Mouse (Mus musculus) intestine, embryonic 14.5 days (tissue): ENCODE measurements around the gene Meis1. TPM values are rescaled to one million over a fixed set of nuclear protein-coding genes. Genes with fewer than 3 reads are reported as not detected.
A peak's percentile ranks its signal among the peaks of the same experiment; 100 is the strongest.

ENCODE experiments used
- ATAC-seq: fragments of 200-750 bp; cut with Nextera tagmentation; replicated peaks from 2 replicates; pipeline ENCODE4 v1.8.0; 2017; ENCODE audit warnings: low read depth, moderate number of reproducible peaks, moderate TSS enrichment, moderate library complexity; ENCODE audit not compliant: low FRiP score, low TSS enrichment
- DNase-seq: peaks from one replicate; pipeline ENCODE4 v3.0.0-alpha.2; 2018; ENCODE audit warnings: low spot score
- H3K27ac ChIP-seq: fragments of 300-500 bp; sonication (generic); 2 replicates; pipeline ENCODE4 v1.5.1; 2014; ENCODE audit warnings: low read depth, mild to moderate bottlenecking, control low read depth
- H3K27me3 ChIP-seq: fragments of 300-500 bp; sonication (generic); replicated peaks from 2 replicates; pipeline ENCODE4 v1.6.1; 2014; ENCODE audit warnings: low read length, control low read depth; ENCODE audit not compliant: control insufficient read depth, insufficient read depth
- H3K36me3 ChIP-seq: fragments of 300-500 bp; sonication (generic); 2 replicates; pipeline ENCODE4 v1.6.1; 2014; ENCODE audit warnings: low read length, control low read depth; ENCODE audit not compliant: control insufficient read depth, insufficient read depth
- H3K4me1 ChIP-seq: fragments of 300-500 bp; sonication (generic); replicated peaks from 2 replicates; pipeline ENCODE4 v1.6.1; 2014; ENCODE audit warnings: low read length, control low read depth, mixed read lengths; ENCODE audit not compliant: control insufficient read depth, insufficient read depth
- H3K4me2 ChIP-seq: fragments of 300-500 bp; sonication (generic); 2 replicates; pipeline ENCODE4 v1.6.1; 2014; ENCODE audit warnings: low read length
- H3K4me3 ChIP-seq: fragments of 300-500 bp; sonication (generic); 2 replicates; pipeline ENCODE4 v1.5.1; 2014; ENCODE audit warnings: low read depth, low read length, control low read depth, mixed read lengths
- H3K9ac ChIP-seq: fragments of 300-500 bp; sonication (generic); 2 replicates; pipeline ENCODE4 v1.6.1; 2014; ENCODE audit warnings: mild to moderate bottlenecking, low read length
- H3K9me3 ChIP-seq: fragments of 300-500 bp; sonication (generic); 2 replicates; pipeline ENCODE4 v1.6.1; 2016; ENCODE audit warnings: low read length, control low read depth; ENCODE audit not compliant: control insufficient read depth
- WGBS: fragments of 180-500 bp; shearing (Covaris S2); extraction: QIAGEN DNeasy Blood & Tissue Kit; methylation state at CpG from one replicate; pipeline ENCODE4 v1.1.7; 2014; 5-methylcytosine and 5-hydroxymethylcytosine counted together
- polyA plus RNA-seq: library from polyadenylated mRNA; unstranded; fragments of >200 nt; fragmentation: Nextera tagmentation; extraction: Ambion mirVana; gene quantifications from 2 replicates; pipeline ENCODE4 v1.2.1, GENCODE M21; 2014

Meis1 gene
- polyA plus RNA-seq, 1 experiment from 2014 or later = 133 TPM

GRCm38 (mm10) chr11:19023356-19023755, 4.6 kb upstream of the Meis1 start:
- Histone ChIP-seq H3K9ac (no peak overlapping the region), H3K4me3 (no peak overlapping the region), H3K27me3 (no peaks in the 10 kb centered on the region), H3K27ac (peak overlapping the region; percentile 9; the same call in 1 of the 2 replicates), H3K9me3 (no peaks in the 10 kb centered on the region), H3K4me1 (peaks cover 38% of the 10 kb centered on the region), H3K36me3 (no peaks in the 10 kb centered on the region), H3K4me2 (peak overlapping the region; percentile 6; the same call in 1 of the 2 replicates)
- 18% methylated on average over 5 of the region's 5 CpGs for WGBS
- ATAC-seq = no peak
- DNase-seq = no peak

GRCm38 (mm10) chr11:19022576-19022975, 3.8 kb upstream of the Meis1 start:
- DNase-seq = peak; percentile 62
- 16% methylated on average over 2 of the region's 2 CpGs for WGBS

DNA sequence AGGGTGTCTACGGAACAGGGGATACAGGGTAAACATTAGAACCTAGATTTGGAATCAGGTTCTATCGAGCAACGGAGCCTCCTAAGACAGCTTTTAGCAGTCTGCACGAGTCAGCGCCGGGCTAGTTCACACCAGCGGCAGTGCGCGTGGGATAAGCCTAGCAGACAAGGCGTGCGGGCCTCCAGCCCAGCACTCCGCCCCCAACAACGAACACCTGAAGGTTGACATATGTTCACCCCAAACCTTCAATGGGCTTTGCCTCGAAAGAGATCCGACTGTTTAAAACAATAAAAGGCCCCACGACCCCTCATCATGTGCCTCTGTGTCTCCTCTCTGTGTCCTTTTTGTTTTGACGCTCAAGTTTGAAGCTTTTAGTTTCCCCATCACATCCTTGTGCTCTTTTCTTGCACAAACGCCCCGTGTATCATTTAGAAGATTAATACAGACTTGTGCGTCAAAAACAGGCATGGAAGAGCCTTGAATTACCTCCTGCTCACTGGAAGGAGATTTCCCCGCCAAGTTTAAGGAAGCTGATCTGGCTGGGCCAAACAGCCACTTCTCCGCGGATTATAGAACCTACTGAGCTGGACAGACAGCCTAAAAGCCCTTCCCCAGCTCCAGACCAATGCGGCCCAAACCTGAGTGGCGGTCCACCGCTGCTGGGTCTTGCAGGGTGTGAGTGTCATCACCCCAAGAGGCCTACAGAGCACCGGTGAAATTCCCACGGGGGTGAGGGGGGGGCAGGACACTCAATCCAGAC, 2.3 kb upstream of the Meis1 start:
- WGBS = 5% methylated on average over 28 of the region's 28 CpGs
- Histone ChIP-seq H3K4me2 (peak overlapping the region; percentile 88), H3K27ac (peak overlapping the region; percentile 100), H3K27me3 (no peaks in the 10 kb centered on the region), H3K4me1 (peaks cover 38% of the 10 kb centered on the region), H3K9ac (peak overlapping the region; percentile 100), H3K9me3 (no peaks in the 10 kb centered on the region), H3K36me3 (no peaks in the 10 kb centered on the region; the same call in 1 of the 2 replicates), H3K4me3 (peak overlapping the region; percentile 95)
- ATAC-seq (peak; percentile 24; the same call in 1 of the 2 replicates), DNase-seq (peak; percentile 81)

More at GRCm38 (mm10) chr11:19022576-19022975, 3.8 kb upstream of the Meis1 start:
- no peak for ATAC-seq
- no peaks in the 10 kb centered on the region for H3K27me3 ChIP-seq
- H3K4me2 ChIP-seq = peak overlapping the region; percentile 88
- peak overlapping the region; percentile 3; the same call in 1 of the 2 replicates for H3K4me3 ChIP-seq
- H3K9me3 ChIP-seq = no peaks in the 10 kb centered on the region
- peak overlapping the region; percentile 54 for H3K27ac ChIP-seq
- peaks cover 38% of the 10 kb centered on the region for H3K4me1 ChIP-seq
- H3K9ac ChIP-seq = 0 out of 2 replicates have a peak overlapping the region, but pooled peaks have one; percentile 1
- H3K36me3 ChIP-seq = no peaks in the 10 kb centered on the region

- DNase-seq (peak; percentile 90), ATAC-seq (peak; percentile 81)
- peak overlapping the region; percentile 100 for H3K27ac ChIP-seq
- peak overlapping the region; percentile 95 for H3K4me3 ChIP-seq
- peaks cover 7% of the 10 kb centered on the region; the same call in 1 of the 2 replicates for H3K36me3 ChIP-seq
- peak overlapping the region; percentile 100 for H3K9ac ChIP-seq
- H3K4me2 ChIP-seq = peak overlapping the region; percentile 88
- peaks cover 31% of the 10 kb centered on the region for H3K4me1 ChIP-seq
- H3K9me3 ChIP-seq = no peaks in the 10 kb centered on the region
- under 1% methylated on average over 25 of the region's 25 CpGs for WGBS
- H3K27me3 ChIP-seq = no peaks in the 10 kb centered on the region
Observed at GRCm38 (mm10) chr11:19020371-19020824, 1.6 kb upstream of the Meis1 start.

DNA sequence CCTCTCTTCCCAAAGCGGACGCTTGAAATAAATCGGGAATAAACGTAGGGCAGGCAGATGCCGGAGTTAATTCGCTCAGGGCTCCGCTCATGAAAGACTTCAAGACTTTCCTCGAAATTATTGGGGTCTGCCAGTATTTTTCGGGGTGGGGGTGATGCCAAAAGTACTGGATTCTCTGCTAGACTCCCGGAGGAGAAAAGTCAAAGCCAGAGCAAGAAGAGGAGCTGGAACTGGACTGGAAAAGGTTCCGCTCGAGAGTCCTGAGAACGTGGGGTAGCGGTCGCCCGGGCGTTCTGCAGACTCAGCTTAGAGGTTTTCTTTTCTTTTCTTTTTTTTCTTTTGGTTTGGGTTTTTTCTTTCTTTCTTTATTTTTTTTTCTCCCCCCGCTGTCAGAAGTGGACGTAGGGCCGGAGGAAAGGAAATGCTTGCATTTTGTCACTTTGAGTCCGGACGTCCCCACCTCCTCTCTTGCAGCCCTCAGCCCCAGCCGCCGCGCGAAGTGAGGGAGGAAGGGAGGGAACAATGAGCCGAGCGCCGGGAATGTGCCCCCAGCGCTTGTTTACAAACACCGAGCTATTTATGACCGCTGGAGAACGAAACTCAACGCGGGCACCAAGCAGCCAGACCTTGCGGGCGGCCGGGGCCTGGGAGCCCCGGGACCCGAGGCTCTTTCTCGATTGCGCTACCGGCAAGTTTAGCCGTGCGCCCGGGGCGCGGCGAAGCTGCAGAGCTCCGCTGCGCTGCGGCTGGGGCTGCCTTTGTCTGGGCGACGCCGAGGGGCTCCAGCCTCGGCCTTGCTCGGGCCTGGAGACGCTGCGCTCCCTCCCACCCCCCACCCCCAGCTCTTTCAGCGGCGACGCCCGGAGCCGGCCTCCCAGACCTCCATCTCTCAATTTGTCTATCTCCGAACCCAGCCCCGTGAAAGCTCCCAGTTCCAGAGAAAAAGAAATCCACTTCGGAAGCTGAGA, 703 bp upstream of the Meis1 start:
- WGBS = under 1% methylated on average over 66 of the region's 67 CpGs
- ATAC-seq (peak; percentile 13; the same call in 1 of the 2 replicates), DNase-seq (peak; percentile 89)
- H3K4me2 ChIP-seq = peak overlapping the region; percentile 88
- peak overlapping the region; percentile 100 for H3K27ac ChIP-seq
- peak overlapping the region; percentile 95 for H3K4me3 ChIP-seq
- peaks cover 31% of the 10 kb centered on the region for H3K4me1 ChIP-seq
- no peaks in the 10 kb centered on the region for H3K27me3 ChIP-seq
- peak overlapping the region; percentile 100 for H3K9ac ChIP-seq
- peaks cover 10% of the 10 kb centered on the region; the same call in 1 of the 2 replicates for H3K36me3 ChIP-seq
- no peaks in the 10 kb centered on the region for H3K9me3 ChIP-seq

- peak; percentile 61 for DNase-seq
- Histone ChIP-seq H3K4me2 (peak overlapping the region; percentile 88), H3K27me3 (no peaks in the 10 kb centered on the region), H3K36me3 (peaks cover 25% of the 10 kb centered on the region), H3K4me1 (peaks cover 22% of the 10 kb centered on the region), H3K4me3 (peak overlapping the region; percentile 95), H3K9me3 (no peaks in the 10 kb centered on the region), H3K27ac (peak overlapping the region; percentile 100), H3K9ac (peak overlapping the region; percentile 100)
- 0% methylated on average over 14 of the region's 14 CpGs for WGBS
- no peak for ATAC-seq
Observed at GRCm38 (mm10) chr11:19017719-19018413, 919 bp downstream of the Meis1 start.

DNA sequence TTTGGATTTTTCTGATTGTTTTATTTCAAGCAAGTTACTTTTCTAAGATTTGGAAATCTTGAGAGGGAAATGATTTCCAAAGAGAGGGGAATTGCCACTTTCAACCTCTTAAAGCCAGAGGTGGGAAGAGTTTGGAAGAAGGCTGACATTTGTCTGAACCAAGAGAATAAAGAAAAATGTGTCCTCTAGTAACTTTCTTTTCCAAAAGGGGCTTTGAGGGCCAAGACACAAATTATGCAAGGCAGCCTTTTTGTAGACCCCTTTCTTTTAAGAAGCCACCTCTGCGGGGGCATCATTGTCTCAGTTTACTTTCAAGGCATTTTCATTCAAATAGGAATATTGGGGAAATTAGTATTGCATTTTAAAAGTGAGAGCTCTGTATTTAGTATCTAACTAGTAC, 1.5 kb downstream of the Meis1 start:
- ATAC-seq = no peak
- H3K27ac ChIP-seq = peak overlapping the region; percentile 100
- peaks cover 22% of the 10 kb centered on the region for H3K4me1 ChIP-seq
- H3K4me2 ChIP-seq = peak overlapping the region; percentile 88
- H3K9ac ChIP-seq = peak overlapping the region; percentile 100
- peaks cover 30% of the 10 kb centered on the region for H3K36me3 ChIP-seq
- peak; percentile 57 for DNase-seq
- no peaks in the 10 kb centered on the region for H3K27me3 ChIP-seq
- H3K4me3 ChIP-seq = peak overlapping the region; percentile 95
- WGBS = 6% methylated on average over 1 of the region's 1 CpGs
- H3K9me3 ChIP-seq = no peaks in the 10 kb centered on the region
